Mouse (Mus musculus): Measurements from ENCODE around the gene Dlg2.

DNA sequence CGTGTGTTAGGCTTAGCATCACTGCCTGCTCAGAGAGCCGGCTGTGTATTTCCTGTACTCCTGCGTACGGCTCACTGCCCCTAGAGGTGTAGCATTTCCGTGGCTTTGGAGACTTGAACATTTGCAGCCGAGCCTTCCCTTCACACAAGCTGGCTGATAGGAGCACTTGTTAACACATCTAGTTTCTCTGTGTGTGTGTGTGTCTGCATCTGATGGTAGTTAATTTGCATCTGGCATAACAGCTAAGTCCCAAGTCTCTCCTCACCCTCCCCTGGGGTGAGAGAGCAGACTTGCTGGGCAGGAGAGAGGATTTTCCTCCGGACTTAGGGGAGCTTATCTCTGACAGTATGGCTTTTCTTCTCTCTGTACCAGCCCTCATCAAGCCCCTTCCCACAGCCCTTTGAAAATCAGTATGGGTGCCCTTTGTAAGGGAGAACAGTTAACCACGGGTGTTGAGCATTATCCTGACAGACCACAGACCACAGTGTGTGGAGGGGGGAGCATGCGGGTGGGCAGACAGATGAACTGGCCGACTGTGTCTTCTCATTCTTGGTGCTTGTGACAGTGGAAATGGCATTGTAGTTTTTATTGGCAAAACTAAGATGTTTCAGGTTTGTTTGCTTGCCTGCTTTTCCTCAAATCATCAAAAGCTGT is 1705.6 kb downstream of the Dlg2 start:
- TF ChIP-seq CTCF (IDR thresholded peaks at IDR 0.05; ENCODE audit: extremely low read depth, insufficient read depth, insufficient read length, insufficient replicate concordance) (no peak), POLR2A (IDR thresholded peaks at IDR 0.05; ENCODE audit: low read depth, low read length) (no peak)
